Mouse (Mus musculus) right cerebral cortex, postnatal 25 days (tissue): ENCODE data around the gene Hamp.

ENCODE experiments used
- DNase-seq: peaks from one replicate; pipeline ENCODE4 v3.0.0; 2022

Hamp gene

DNA sequence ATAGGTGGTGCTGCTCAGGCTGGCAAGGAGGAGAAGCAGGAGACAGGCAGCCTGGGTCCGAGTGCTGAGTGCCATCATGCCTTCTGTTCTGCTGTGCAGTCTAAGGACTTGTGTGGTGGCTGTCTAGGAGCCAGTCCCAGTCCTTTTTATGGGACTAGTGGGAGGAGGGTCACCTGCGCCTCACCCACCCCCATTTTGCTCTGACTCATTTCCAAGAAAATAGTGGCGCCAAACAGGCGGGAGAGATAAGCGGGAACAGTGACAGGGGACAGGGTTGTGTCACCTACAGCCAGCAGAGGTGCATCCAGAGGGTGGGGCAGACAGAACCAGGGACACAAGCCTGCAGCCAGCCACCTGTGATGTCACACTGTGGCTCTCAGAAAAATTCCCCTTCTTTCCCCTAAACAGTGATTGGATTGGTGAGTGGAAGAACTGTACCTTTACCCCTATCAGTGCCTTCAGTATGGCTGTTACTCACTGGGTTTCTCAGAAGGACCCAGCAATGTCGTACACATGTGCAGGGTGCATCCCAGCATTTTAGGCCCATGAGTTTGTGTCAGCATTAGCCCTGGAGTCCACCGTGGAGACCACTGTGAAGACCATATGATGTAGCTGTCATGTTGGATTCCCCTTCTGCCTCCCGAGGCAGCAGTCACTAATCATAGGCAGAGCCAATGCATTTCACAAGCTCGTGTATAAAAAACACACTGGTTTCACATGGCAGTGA is at the start of gene Hamp:
Gene Hamp (minus strand): TSS at position 124 of the 727 bp plus-strand sequence.
- no peak for DNase-seq

DNA sequence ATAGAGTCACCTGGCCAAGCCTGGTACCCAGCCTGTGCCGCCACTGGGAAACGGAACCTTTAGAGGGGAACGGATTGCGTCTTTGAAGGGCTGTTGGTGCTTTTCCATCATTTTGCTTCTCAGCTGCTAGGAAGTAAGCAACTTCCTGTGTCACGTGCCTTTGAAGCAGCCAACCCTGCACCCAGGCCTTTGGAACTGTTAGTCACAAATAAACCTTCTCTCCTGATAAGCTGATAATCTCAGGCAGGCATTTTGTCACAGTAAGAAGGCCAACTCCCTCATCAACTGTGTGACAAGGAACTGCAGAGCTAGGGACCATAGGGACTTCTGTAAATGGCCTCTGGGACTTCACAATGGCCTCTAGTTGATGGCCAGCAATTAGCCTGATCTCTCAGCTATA is 48.3 kb upstream of the Hamp start:
- no peak for DNase-seq

GRCm38 (mm10) chr7:30988519-30989162 is 44.8 kb upstream of the Hamp start:
- DNase-seq, result no peak

DNA sequence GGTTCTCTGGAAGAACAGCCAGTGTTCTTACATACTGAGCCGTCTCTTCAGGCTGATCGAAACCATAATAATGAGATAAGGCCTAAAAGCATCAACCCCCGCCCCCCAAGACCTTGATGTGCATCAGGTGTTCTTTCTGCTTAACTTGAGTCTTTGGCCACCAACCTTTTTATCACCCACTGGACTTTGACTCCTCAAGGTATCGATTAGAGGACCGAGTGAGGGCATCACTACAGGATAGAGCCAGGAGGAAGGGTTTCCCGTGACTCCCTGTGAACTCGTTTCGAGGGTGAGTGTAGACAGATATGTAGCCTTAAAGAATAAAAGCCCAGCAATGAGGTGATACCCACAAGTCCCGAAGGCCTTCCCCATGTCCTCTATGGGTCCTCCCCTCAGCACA is 41.5 kb upstream of the Hamp start:
- no peak for DNase-seq

GRCm38 (mm10) chr7:30981703-30982102 is 37.9 kb upstream of the Hamp start:
- DNase-seq, result no peak

DNA sequence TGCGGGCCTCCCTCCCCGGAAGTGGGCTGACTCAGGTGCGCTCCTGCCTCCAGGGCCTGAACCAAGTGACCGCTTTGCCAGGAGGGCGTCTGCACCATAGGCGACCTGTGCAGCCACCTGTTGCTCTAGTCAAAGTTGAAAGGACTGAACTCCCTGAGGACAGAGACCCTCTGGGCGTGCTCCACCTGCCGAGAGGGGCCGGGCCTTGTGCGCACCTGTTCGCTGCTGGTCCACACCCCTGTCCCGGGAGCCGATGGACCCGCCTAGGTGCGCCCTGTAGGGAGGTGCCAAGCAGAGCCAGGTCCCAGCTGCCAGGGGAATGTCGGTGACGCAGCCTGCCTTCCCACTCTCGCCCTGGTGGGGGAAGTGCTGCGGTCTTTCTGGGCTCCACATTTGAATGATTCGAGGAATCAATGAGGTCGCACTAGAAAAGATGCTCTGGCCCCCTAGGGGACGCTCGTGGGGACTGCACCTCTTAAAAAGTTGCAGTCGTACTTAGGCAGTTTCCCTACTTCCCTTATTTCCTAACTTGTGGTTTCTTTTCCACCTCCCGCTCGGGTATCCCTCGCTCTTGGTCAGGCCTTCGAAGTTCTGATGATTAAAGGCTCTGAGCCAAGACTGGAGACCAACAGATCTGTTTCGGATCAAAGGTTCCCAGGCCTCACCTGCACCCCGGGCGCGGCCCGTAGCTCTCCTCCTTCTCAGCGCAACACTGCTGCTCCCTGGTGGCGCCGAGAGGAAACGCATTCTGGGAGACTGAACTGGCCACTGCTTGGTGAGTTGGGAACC is 29.9 kb upstream of the Hamp start, which contains the start of gene Fam187b:
Gene Fam187b (plus strand): TSS at position 290 of the 789 bp plus-strand sequence.
- DNase-seq, result peak; percentile 71

DNA sequence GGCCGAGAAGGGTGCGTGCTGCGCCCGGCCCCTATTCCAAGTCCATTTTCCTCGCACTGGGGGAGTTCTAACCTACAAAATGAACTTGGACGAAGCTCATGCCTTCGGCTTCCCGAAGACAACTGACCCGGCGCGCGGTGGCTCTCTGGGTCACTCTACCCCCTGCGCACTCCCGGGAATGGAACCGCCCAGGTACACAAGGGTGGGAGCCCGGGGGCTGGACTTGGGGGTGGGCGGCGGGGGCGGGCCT is 29.3 kb upstream of the Hamp start, which contains the start of gene Lsr:
Gene Lsr (minus strand): TSS at position 214 of the 250 bp plus-strand sequence.
- DNase-seq, result no peak

DNA sequence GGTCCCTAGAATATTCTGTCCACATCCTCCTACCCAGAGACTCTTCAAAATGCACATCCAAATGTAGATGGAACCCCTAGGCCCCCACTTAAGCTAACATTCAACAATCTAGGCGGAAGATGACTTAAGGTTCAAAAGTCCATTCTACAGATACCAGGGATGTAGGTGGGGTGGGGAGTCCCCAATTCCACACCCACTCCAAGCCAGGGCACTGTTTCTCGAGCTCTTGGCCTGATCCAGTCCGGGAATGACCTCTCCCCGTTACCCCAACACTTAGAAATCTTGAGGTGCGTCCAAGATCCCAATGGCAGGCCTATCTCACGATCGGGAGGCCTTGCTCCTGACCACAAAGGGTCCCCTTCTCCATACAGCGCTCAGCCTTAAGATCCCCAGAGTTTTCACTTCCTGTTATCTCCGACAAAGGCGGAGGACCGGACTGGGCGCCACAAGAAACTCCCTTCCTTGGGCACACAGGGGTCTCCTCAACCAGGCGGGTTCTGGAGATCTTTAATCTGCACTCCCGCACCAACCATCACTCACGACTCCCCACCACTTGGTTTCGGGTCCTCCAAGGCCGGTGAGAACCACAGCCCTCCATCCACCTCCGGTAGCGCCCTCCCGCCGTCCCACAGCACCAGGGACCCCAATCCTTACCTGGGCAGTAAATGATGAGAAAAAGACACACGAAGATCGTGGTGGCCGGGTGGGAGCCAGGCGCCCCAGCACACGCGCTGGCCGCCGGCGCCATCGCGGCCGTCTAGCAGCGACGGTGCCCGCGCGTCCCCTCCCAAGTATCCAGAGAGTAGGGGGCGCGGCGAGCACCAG is 28.8 kb upstream of the Hamp start:
- no peak for DNase-seq

DNA sequence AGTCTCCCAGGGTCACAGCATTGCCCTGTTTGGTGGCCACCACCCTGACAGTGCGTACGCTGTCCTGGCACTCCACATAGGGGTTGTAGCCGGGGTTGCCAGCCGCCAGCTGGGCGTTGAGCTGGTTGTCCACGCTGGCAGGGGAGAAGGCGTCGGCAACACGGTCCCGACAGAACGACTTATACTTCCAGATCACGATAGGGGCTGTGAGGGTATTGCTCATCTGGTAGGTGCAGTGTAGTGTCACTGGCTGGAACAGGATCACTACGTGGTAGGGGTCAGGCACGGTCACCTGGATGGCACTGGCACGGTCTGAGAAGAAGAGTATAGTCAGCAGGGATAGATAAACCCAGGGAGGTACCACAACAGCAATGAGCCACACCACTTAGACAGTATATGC is 28.1 kb upstream of the Hamp start:
- no peak for DNase-seq

DNA sequence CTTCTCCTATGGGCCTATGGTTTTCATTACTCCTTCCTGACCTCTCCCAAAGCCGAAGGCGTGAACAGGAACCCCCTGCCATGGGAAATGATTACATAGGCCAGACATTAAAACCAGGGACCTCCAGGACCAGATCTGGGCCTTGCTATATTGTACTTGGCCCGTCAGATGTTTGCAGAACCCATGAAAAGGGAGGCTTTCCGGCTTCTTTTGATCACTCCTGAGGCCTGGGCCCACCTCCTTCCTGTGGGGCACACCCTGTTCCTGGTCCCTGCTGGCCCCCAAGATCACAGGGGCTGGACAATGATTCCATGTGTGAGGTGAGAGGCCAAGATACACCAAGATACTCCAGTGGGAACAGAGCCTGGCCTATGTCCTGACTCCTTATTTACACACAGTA is 25.3 kb upstream of the Hamp start:
- DNase-seq, result no peak

DNA sequence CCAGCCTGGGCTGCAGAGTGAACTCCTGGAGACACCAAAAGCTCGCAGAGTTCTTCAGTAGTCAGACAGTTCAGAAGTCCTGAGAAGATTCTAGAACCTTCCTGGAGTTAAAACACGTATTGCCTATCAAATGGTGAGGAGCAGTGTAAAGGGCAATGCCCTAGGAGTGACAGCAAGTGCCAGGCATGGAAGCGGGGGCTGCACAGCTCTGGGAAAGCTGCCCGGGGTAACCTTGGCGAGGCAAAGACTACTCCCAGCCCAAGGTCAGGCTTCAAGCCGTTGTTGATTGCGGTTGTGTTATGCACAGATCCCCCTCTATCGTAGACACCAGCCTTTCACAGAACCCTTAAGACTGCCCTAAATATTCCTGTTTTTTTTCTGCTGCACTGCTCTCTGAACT is 24.8 kb upstream of the Hamp start:
- DNase-seq, result no peak

DNA sequence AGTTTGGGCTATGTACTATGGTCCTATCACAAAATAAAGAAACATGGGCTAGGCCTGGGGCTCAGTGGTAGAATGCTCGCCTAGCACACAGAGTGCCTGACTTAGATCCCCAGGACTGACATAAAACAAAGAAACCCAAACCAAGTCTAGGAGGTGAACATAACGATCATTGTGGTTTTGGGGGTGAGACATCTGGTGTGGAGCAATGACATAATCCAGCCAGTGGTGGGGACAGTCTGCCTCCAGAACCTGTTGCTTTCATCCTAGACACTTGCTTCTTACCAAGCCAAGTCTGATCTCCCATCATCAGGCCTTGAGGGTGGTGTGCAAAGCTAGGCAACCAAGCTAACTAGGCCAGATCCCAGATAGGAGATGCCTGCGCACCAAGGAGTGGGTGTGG is 22.8 kb upstream of the Hamp start:
- DNase-seq, result no peak

DNA sequence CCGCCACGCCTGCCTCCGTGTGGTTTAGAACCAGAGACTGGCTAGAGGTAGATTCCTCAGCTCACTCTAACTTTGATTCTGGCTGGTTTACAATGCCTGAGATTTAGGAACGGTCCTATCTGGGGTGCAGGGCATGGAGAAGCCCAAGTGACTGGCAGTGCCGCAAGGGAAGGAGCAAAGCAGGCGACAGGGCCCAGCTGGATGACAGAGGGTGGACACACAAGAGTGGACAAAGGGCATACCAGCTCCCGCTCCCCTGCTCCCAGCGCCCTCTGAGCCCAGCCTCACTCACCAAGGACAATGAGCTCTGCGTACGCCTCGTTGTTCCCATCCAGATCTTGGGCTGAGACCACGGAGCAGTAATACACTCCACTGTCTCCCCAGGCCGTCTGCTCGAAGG is 21.8 kb upstream of the Hamp start:
- no peak for DNase-seq

GRCm38 (mm10) chr7:30964366-30964765 is 20.5 kb upstream of the Hamp start:
- DNase-seq, result no peak

GRCm38 (mm10) chr7:30962862-30963261 is 19.0 kb upstream of the Hamp start:
- no peak for DNase-seq

- no peak for DNase-seq
These were observed 16.0 kb upstream of the Hamp start for GRCm38 (mm10) chr7:30959786-30960349.

GRCm38 (mm10) chr7:30958866-30959487 is 15.1 kb upstream of the Hamp start:
- DNase-seq, result no peak

DNA sequence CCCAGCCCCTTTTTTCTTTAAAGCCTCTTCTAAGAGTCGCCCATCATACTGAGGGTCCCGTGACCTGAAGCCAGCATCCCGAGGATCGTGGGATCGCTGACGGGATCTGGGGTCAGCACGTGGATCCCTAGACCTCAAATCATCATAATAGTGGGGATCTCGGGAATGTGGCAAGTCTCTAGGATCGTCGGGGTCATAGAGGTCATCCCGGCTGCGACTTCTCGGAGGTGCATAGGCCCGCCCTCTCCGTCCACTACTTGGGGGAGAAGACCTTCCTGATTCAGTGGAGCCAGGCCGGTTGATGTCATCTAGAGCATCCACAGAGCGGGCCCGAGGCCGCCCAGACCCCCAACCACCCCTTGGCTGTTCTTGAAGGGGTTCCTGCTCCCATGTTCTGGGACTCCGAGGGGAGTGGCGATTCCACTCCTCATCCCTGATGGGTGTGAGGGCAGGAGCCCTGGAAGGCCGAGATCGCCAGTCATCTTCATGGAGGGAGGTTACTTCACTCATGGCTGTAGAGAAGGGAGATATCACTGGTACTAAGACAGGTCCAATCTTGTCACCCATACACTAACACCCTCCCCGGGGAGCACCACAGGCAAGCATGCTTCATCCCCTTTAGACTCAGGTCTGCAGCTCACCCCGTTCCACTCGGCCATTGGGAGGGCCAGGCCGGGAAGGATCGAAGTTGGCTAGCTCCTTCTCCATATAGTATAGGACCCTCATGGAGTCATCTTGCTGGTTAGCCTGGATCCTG is 14.5 kb upstream of the Hamp start:
- no peak for DNase-seq

- DNase-seq, result peak; percentile 90
These were observed 13.5 kb upstream of the Hamp start for GRCm38 (mm10) chr7:30957367-30957783.

DNA sequence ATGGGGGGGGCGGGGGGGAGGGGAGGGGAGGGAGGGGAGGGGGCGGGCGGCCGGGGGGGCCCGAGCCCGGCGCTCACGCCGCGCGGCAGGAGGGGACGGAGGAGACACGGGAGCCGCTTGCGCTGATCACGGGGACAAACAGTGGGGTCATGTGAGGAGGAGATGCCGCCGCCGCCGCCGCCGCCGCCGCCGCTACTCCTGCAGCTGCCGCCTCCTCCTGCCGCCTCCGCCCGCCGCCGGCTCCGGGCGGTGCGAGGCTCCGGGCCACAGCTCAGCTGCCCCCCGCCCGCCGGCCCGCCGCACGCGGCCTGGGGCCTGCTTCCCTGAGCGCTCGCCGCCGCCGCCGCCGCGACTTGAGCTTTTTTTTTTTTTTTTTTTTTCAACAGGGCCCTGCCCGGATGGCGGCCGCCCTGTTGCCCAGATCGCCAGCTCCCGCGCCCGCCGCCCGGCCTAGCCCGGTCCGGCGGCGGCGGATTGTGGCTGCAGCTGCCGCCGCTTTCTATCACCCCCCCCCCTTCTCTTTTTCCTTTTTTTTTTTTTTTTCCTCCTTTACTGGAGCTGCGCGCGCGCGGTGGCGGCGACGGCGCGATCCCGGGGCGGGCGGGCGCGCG is 13.0 kb upstream of the Hamp start, which contains the start of gene Usf2:
Gene Usf2 (minus strand): TSS at position 48 of the 611 bp plus-strand sequence.
- DNase-seq, result peak; percentile 83

GRCm38 (mm10) chr7:30956357-30956751 is 12.5 kb upstream of the Hamp start:
- DNase-seq, result no peak
